Mouse (Mus musculus): ENCODE data around the gene Mtch1. TPM values are rescaled to one million over a fixed set of nuclear protein-coding genes. Genes with fewer than 3 reads are reported as not detected.

Mtch1 gene
- total and polyA plus RNA-seq, 2 experiments from 2014 or later, result 208 to 380 TPM

- peaks cover 14% of the 10 kb centered on the region; the same call in 1 of the 2 replicates for H3K4me1 ChIP-seq (ENCODE audit: control insufficient read depth, insufficient read depth)
- 0 out of 2 replicates have a peak overlapping the region, but pooled peaks have one; percentile 0 for H3K4me2 ChIP-seq (ENCODE audit: low read depth, low read length)
- no peaks in the 10 kb centered on the region for H3K27me3 ChIP-seq (ENCODE audit: control insufficient read depth, insufficient read depth, low read length)
- H3K27ac ChIP-seq (ENCODE audit: low read depth), result peak overlapping the region; percentile 36; the same call in 1 of the 2 replicates
- TF ChIP-seq CTCF (IDR thresholded peaks at IDR 0.05; ENCODE audit: low read depth) (no peak), EP300 (IDR thresholded peaks at IDR 0.05; ENCODE audit: low read depth) (no peak)
- 20% methylated on average over 15 of the region's 15 CpGs for WGBS
- H3K36me3 ChIP-seq (replicated peaks; ENCODE audit: control insufficient read depth, insufficient read depth, low read length), result peaks cover 16% of the 10 kb centered on the region
- no peaks in the 10 kb centered on the region for H3K9me3 ChIP-seq (replicated peaks; ENCODE audit: control insufficient read depth, low read length)
- ATAC-seq (ENCODE audit: insufficient read depth, low read depth) (0 out of 2 replicates have a peak, but pooled peaks have one; percentile 12), DNase-seq (ENCODE audit: low spot score) (peak; percentile 36)
- no peak overlapping the region for H3K4me3 ChIP-seq (ENCODE audit: low read depth, low read length)
- no peak overlapping the region for H3K9ac ChIP-seq (replicated peaks; ENCODE audit: low read depth, low read length)
Observed at GRCm38 (mm10) chr17:29305058-29305806, 42.5 kb downstream of the Mtch1 start.

GRCm38 (mm10) chr17:29304376-29305057, 43.2 kb downstream of the Mtch1 start:
- Histone ChIP-seq H3K27me3 (ENCODE audit: control insufficient read depth, insufficient read depth, low read length) (no peaks in the 10 kb centered on the region), H3K36me3 (replicated peaks; ENCODE audit: control insufficient read depth, insufficient read depth, low read length) (peaks cover 18% of the 10 kb centered on the region), H3K4me3 (ENCODE audit: low read depth, low read length) (no peak overlapping the region), H3K9ac (replicated peaks; ENCODE audit: low read depth, low read length) (no peak overlapping the region), H3K4me1 (ENCODE audit: control insufficient read depth, insufficient read depth) (peaks cover 14% of the 10 kb centered on the region; the same call in 1 of the 2 replicates), H3K9me3 (replicated peaks; ENCODE audit: control insufficient read depth, low read length) (no peaks in the 10 kb centered on the region), H3K4me2 (ENCODE audit: low read depth, low read length) (0 out of 2 replicates have a peak overlapping the region, but pooled peaks have one; percentile 0), H3K27ac (ENCODE audit: low read depth) (peak overlapping the region; percentile 36; the same call in 1 of the 2 replicates)
- 52% methylated on average over 13 of the region's 13 CpGs for WGBS
- TF ChIP-seq EP300 (IDR thresholded peaks at IDR 0.05; ENCODE audit: low read depth) (no peak), CTCF (IDR thresholded peaks at IDR 0.05; ENCODE audit: low read depth) (no peak)
- DNase-seq (ENCODE audit: low spot score), result no peak
- no peak for ATAC-seq (ENCODE audit: insufficient read depth, low read depth)

GRCm38 (mm10) chr17:29303856-29304255, 43.9 kb downstream of the Mtch1 start:
- WGBS, result 77% methylated on average over 3 of the region's 3 CpGs
- H3K4me1 ChIP-seq (ENCODE audit: control insufficient read depth, insufficient read depth), result peaks cover 14% of the 10 kb centered on the region; the same call in 1 of the 2 replicates
- no peak overlapping the region for H3K4me2 ChIP-seq (ENCODE audit: low read depth, low read length)

GRCm38 (mm10) chr17:29303087-29303486, 44.6 kb downstream of the Mtch1 start:
- TF ChIP-seq CTCF (IDR thresholded peaks at IDR 0.05; ENCODE audit: low read depth), result peak; percentile 33
- no peak for TF ChIP-seq EP300 (IDR thresholded peaks at IDR 0.05; ENCODE audit: low read depth)
- Histone ChIP-seq H3K36me3 (replicated peaks; ENCODE audit: control insufficient read depth, insufficient read depth, low read length) (peaks cover 29% of the 10 kb centered on the region), H3K4me3 (ENCODE audit: low read depth, low read length) (no peak overlapping the region), H3K27me3 (ENCODE audit: control insufficient read depth, insufficient read depth, low read length) (no peaks in the 10 kb centered on the region), H3K4me2 (ENCODE audit: low read depth, low read length) (no peak overlapping the region), H3K27ac (ENCODE audit: low read depth) (no peak overlapping the region), H3K9me3 (replicated peaks; ENCODE audit: control insufficient read depth, low read length) (no peaks in the 10 kb centered on the region), H3K4me1 (ENCODE audit: control insufficient read depth, insufficient read depth) (peaks cover 14% of the 10 kb centered on the region; the same call in 1 of the 2 replicates), H3K9ac (replicated peaks; ENCODE audit: low read depth, low read length) (no peak overlapping the region)
- ATAC-seq (ENCODE audit: insufficient read depth, low read depth), result no peak; the same call in 1 of the 2 replicates
- no peak for DNase-seq (ENCODE audit: low spot score)
- WGBS, result 56% methylated on average over 3 of the region's 3 CpGs

More at GRCm38 (mm10) chr17:29303856-29304255, 43.9 kb downstream of the Mtch1 start:
- no peak overlapping the region for H3K4me3 ChIP-seq (ENCODE audit: low read depth, low read length)
- H3K36me3 ChIP-seq (replicated peaks; ENCODE audit: control insufficient read depth, insufficient read depth, low read length), result peaks cover 23% of the 10 kb centered on the region
- no peak for TF ChIP-seq CTCF (IDR thresholded peaks at IDR 0.05; ENCODE audit: low read depth)
- no peak for TF ChIP-seq EP300 (IDR thresholded peaks at IDR 0.05; ENCODE audit: low read depth)
- H3K9me3 ChIP-seq (replicated peaks; ENCODE audit: control insufficient read depth, low read length), result no peaks in the 10 kb centered on the region
- no peak for DNase-seq (ENCODE audit: low spot score)
- H3K27me3 ChIP-seq (ENCODE audit: control insufficient read depth, insufficient read depth, low read length), result no peaks in the 10 kb centered on the region
- ATAC-seq (ENCODE audit: insufficient read depth, low read depth), result no peak
- no peak overlapping the region for H3K27ac ChIP-seq (ENCODE audit: low read depth)
- no peak overlapping the region for H3K9ac ChIP-seq (replicated peaks; ENCODE audit: low read depth, low read length)

- H3K27ac ChIP-seq (ENCODE audit: low read depth), result no peak overlapping the region
- H3K4me1 ChIP-seq (ENCODE audit: control insufficient read depth, insufficient read depth), result peaks cover 14% of the 10 kb centered on the region; the same call in 1 of the 2 replicates
- TF ChIP-seq CTCF (IDR thresholded peaks at IDR 0.05; ENCODE audit: low read depth) (no peak), EP300 (IDR thresholded peaks at IDR 0.05; ENCODE audit: low read depth) (no peak)
- no peak for DNase-seq (ENCODE audit: low spot score)
- H3K27me3 ChIP-seq (ENCODE audit: control insufficient read depth, insufficient read depth, low read length), result no peaks in the 10 kb centered on the region
- WGBS, result 51% methylated on average over 5 of the region's 5 CpGs
- no peak overlapping the region for H3K9ac ChIP-seq (replicated peaks; ENCODE audit: low read depth, low read length)
- no peak overlapping the region for H3K4me3 ChIP-seq (ENCODE audit: low read depth, low read length)
- ATAC-seq (ENCODE audit: insufficient read depth, low read depth), result no peak
- no peak overlapping the region for H3K4me2 ChIP-seq (ENCODE audit: low read depth, low read length)
- no peaks in the 10 kb centered on the region for H3K9me3 ChIP-seq (replicated peaks; ENCODE audit: control insufficient read depth, low read length)
- peaks cover 38% of the 10 kb centered on the region for H3K36me3 ChIP-seq (replicated peaks; ENCODE audit: control insufficient read depth, insufficient read depth, low read length)
Observed at GRCm38 (mm10) chr17:29302149-29302548, 45.6 kb downstream of the Mtch1 start.

Data from heart, postnatal 0 days (tissue).